Mouse (Mus musculus) heart, postnatal 0 days (tissue): ENCODE data around the gene Dlg4. TPM values are rescaled to one million over a fixed set of nuclear protein-coding genes. Genes with fewer than 3 reads are reported as not detected.

ENCODE experiments used
- ATAC-seq: fragments of 200-750 bp; cut with Nextera tagmentation; 2 replicates; pipeline ENCODE4 v1.8.0; 2017; ENCODE audit warnings: low read depth, moderate number of reproducible peaks, moderate library complexity; ENCODE audit not compliant: insufficient read depth
- DNase-seq: peaks from one replicate; pipeline ENCODE4 v3.0.0-alpha.2; 2016; ENCODE audit warnings: low spot score
- H3K27ac ChIP-seq: fragments of 300-500 bp; sonication (generic); 2 replicates; pipeline ENCODE4 v1.5.1; 2014; ENCODE audit warnings: low read depth, mild to moderate bottlenecking
- H3K27me3 ChIP-seq: fragments of 300-500 bp; sonication (generic); 2 replicates; pipeline ENCODE4 v1.6.1; 2014; ENCODE audit warnings: low read length, mixed read lengths; ENCODE audit not compliant: control insufficient read depth, insufficient read depth
- H3K36me3 ChIP-seq: fragments of 300-500 bp; sonication (generic); replicated peaks from 2 replicates; pipeline ENCODE4 v1.6.1; 2014; ENCODE audit warnings: low read length, mixed read lengths; ENCODE audit not compliant: control insufficient read depth, insufficient read depth
- H3K4me1 ChIP-seq: fragments of 300-500 bp; sonication (generic); 2 replicates; pipeline ENCODE4 v1.6.1; 2014; ENCODE audit warnings: antibody characterized with exemption; ENCODE audit not compliant: control insufficient read depth, insufficient read depth
- H3K4me2 ChIP-seq: fragments of 300-500 bp; sonication (generic); 2 replicates; pipeline ENCODE4 v1.6.1; 2014; ENCODE audit warnings: low read depth, mild to moderate bottlenecking, low read length, moderate library complexity
- H3K4me3 ChIP-seq: fragments of 300-500 bp; sonication (generic); 2 replicates; pipeline ENCODE4 v1.5.1; 2014; ENCODE audit warnings: low read depth, low read length
- H3K9ac ChIP-seq: fragments of 300-500 bp; sonication (generic); replicated peaks from 2 replicates; pipeline ENCODE4 v1.6.1; 2014; ENCODE audit warnings: low read depth, low read length, mixed read lengths
- H3K9me3 ChIP-seq: fragments of 300-500 bp; sonication (generic); replicated peaks from 2 replicates; pipeline ENCODE4 v1.6.1; 2016; ENCODE audit warnings: low read length; ENCODE audit not compliant: control insufficient read depth
- CTCF ChIP-seq: IDR thresholded peaks from 2 replicates; pipeline ENCODE4 v1.5.1; 2016; ENCODE audit warnings: antibody characterized with exemption, control low read depth, low read depth
- EP300 ChIP-seq: IDR thresholded peaks from 2 replicates; pipeline ENCODE4 v1.6.1; 2016; ENCODE audit warnings: antibody characterized with exemption, low read depth
- WGBS: fragments of 180-500 bp; shearing (Covaris S2); extraction: QIAGEN DNeasy Blood & Tissue Kit; methylation state at CpG from one replicate; pipeline ENCODE4 v1.1.7; 2014; 5-methylcytosine and 5-hydroxymethylcytosine counted together
- polyA plus RNA-seq: library from polyadenylated mRNA; unstranded; fragments of >200 nt; fragmentation: Nextera tagmentation; extraction: Ambion mirVana; gene quantifications from 2 replicates; pipeline ENCODE4 v1.2.1, GENCODE M21; 2015
- total RNA-seq: library from RNA; depleted of rRNA; stranded (reverse); fragments of >200 nt; gene quantifications from 2 replicates; pipeline ENCODE4 v1.2.3, GENCODE M21; 2014; ENCODE audit warnings: low replicate concordance

Dlg4 gene
- total and polyA plus RNA-seq, 2 experiments from 2014 or later: 2.2 to 10.3 TPM

GRCm38 (mm10) chr11:70074379-70075071, 57.8 kb downstream of the Dlg4 start:
- no peak overlapping the region for H3K9ac ChIP-seq
- no peak; the same call in 1 of the 2 replicates for ATAC-seq
- no peak overlapping the region for H3K4me2 ChIP-seq

GRCm38 (mm10) chr11:70075581-70075980, 58.8 kb downstream of the Dlg4 start:
- WGBS: 77% methylated on average over 6 of the region's 6 CpGs
- no peak for ATAC-seq
- DNase-seq: no peak
- Histone ChIP-seq H3K27me3 (peaks cover 4% of the 10 kb centered on the region; the same call in 1 of the 2 replicates), H3K4me1 (no peaks in the 10 kb centered on the region), H3K9ac (no peak overlapping the region), H3K9me3 (no peaks in the 10 kb centered on the region), H3K4me2 (no peak overlapping the region), H3K4me3 (no peak overlapping the region), H3K36me3 (no peaks in the 10 kb centered on the region), H3K27ac (no peak overlapping the region)
- no peak for TF ChIP-seq EP300
- no peak for TF ChIP-seq CTCF

More at GRCm38 (mm10) chr11:70074379-70075071, 57.8 kb downstream of the Dlg4 start:
- TF ChIP-seq CTCF (peak; percentile 73), EP300 (no peak)
- peak; percentile 72 for DNase-seq
- Histone ChIP-seq H3K4me3 (no peak overlapping the region), H3K36me3 (no peaks in the 10 kb centered on the region), H3K27ac (no peak overlapping the region), H3K9me3 (no peaks in the 10 kb centered on the region), H3K27me3 (peaks cover 4% of the 10 kb centered on the region; the same call in 1 of the 2 replicates), H3K4me1 (no peaks in the 10 kb centered on the region)
- WGBS: 35% methylated on average over 17 of the region's 17 CpGs

GRCm38 (mm10) chr11:70077441-70077840, 60.7 kb downstream of the Dlg4 start:
- no peak for TF ChIP-seq CTCF
- no peak for TF ChIP-seq EP300
- ATAC-seq: no peak

GRCm38 (mm10) chr11:70079175-70079574, 62.4 kb downstream of the Dlg4 start:
- H3K4me1 ChIP-seq: no peaks in the 10 kb centered on the region
- no peaks in the 10 kb centered on the region for H3K9me3 ChIP-seq
- no peak overlapping the region for H3K27ac ChIP-seq
- H3K27me3 ChIP-seq: no peaks in the 10 kb centered on the region
- no peak overlapping the region for H3K4me3 ChIP-seq
- DNase-seq: no peak
- no peak for ATAC-seq
- H3K9ac ChIP-seq: no peak overlapping the region
- TF ChIP-seq EP300 (no peak), CTCF (no peak)
- H3K4me2 ChIP-seq: no peak overlapping the region
- no peaks in the 10 kb centered on the region for H3K36me3 ChIP-seq
- 68% methylated on average over 6 of the region's 6 CpGs for WGBS

More at GRCm38 (mm10) chr11:70077441-70077840, 60.7 kb downstream of the Dlg4 start:
- no peak overlapping the region for H3K4me3 ChIP-seq
- H3K9me3 ChIP-seq: no peaks in the 10 kb centered on the region
- H3K27ac ChIP-seq: no peak overlapping the region
- no peak overlapping the region for H3K4me2 ChIP-seq
- H3K27me3 ChIP-seq: peaks cover 4% of the 10 kb centered on the region; the same call in 1 of the 2 replicates
- no peaks in the 10 kb centered on the region for H3K4me1 ChIP-seq
- WGBS: 45% methylated on average over 3 of the region's 3 CpGs
- no peak for DNase-seq
- H3K36me3 ChIP-seq: no peaks in the 10 kb centered on the region
- H3K9ac ChIP-seq: no peak overlapping the region

GRCm38 (mm10) chr11:70079928-70080327, 63.2 kb downstream of the Dlg4 start:
- Histone ChIP-seq H3K4me2 (no peak overlapping the region), H3K4me3 (no peak overlapping the region), H3K36me3 (no peaks in the 10 kb centered on the region), H3K27me3 (no peaks in the 10 kb centered on the region), H3K4me1 (no peaks in the 10 kb centered on the region), H3K27ac (no peak overlapping the region), H3K9me3 (no peaks in the 10 kb centered on the region), H3K9ac (no peak overlapping the region)
- TF ChIP-seq CTCF (no peak), EP300 (no peak)
- 43% methylated on average over 7 of the region's 7 CpGs for WGBS
- no peak for ATAC-seq
- peak; percentile 21 for DNase-seq
